Mouse (Mus musculus) brain, embryonic 14.5 days (tissue): ENCODE results near the gene Dhx9.

ENCODE experiments used
- CTCF ChIP-seq: fragments of 200-500 bp; IDR thresholded peaks from 2 replicates; pipeline ENCODE4 v1.5.1; 2012; ENCODE audit warnings: inconsistent platforms, mild to moderate bottlenecking, moderate library complexity, borderline replicate concordance; ENCODE audit not compliant: insufficient read depth, insufficient read length; ENCODE audit errors: extremely low read depth
- POLR2A ChIP-seq: fragments of 200-500 bp; IDR thresholded peaks from 2 replicates; pipeline ENCODE4 v1.6.1; 2012; ENCODE audit warnings: mild to moderate bottlenecking, inconsistent platforms, borderline replicate concordance; ENCODE audit not compliant: poor library complexity, insufficient read depth, insufficient read length, severe bottlenecking; ENCODE audit errors: extremely low read depth

DNA sequence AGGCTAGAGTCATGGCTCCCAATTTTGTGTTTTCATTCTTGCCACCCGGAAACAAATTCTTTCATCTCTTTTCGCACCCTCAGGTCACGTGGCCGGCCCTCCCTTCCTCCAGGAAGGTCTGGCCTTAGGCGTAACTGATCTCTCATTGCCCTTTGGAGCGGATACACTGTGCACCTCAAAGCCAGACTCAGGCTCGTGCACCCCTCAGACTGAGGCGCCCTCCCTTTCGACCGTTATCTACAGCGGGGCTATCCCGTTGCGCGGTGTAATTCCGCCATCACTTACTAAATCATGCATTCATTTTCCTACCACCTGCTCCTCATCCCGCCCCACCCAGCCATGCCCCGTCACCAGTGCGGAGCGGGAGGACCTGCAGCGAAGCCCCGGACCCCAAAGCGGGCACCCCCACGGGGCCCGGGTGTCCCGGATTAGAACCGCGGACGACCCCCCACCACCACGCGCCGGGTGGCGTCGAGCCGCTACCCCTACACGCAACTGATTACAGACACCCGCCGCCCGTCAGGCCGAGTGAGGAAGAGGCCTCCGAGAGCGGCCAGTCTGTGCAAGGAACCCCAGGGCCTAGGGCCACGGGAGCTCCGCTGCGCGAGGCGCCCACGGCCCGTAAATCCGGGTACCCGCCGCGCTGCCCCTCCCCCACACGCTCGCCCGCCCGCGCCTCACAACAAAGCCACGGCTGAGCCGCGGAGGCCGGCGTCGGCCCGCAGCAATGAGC, 527 bp downstream of the Dhx9 start:
- TF ChIP-seq CTCF (no peak), POLR2A (no peak)
